Mouse (Mus musculus) MEL (cell line): Measurements from ENCODE around the gene Ankfn1. TPM values are rescaled to one million over a fixed set of nuclear protein-coding genes. Genes with fewer than 3 reads are reported as not detected.

Experiments used
- DNase-seq: peaks from one replicate; pipeline ENCODE4 v3.0.0; 2011; ENCODE audit warnings: low read depth, low spot score
- H3K27ac ChIP-seq: 2 replicates; pipeline ENCODE4 v1.5.1; 2012; ENCODE audit warnings: low read depth, mild to moderate bottlenecking, control low read depth, low read length, moderate library complexity; ENCODE audit not compliant: control insufficient read depth
- H3K27me3 ChIP-seq, 2 experiments: fragments of 150-350 bp in 1 of 2; sonication (generic) in 1 of 2; 2 replicates each; pipeline ENCODE4 v1.6.1; 2012; ENCODE audit warnings: low read length in 2 of 2, mild to moderate bottlenecking in 2 of 2, improper control_type of control experiment in 1 of 2, moderate library complexity in 1 of 2; ENCODE audit not compliant: insufficient read depth in 2 of 2, control insufficient read depth in 1 of 2
- H3K36me3 ChIP-seq, 2 experiments: 2 replicates each; pipeline ENCODE4 v1.6.1; 2012 to 2014; ENCODE audit warnings: low read length in 2 of 2, improper control_type of control experiment in 1 of 2, inconsistent platforms in 1 of 2, mild to moderate bottlenecking in 1 of 2; ENCODE audit not compliant: insufficient read depth in 2 of 2, control insufficient read depth in 1 of 2
- H3K4me1 ChIP-seq, 2 experiments: fragments of 150-350 bp in 1 of 2; sonication (generic) in 1 of 2; 2 replicates each; pipeline ENCODE4 v1.6.1; 2012; ENCODE audit warnings: low read length in 2 of 2, improper control_type of control experiment in 1 of 2, mild to moderate bottlenecking in 1 of 2; ENCODE audit not compliant: insufficient read depth in 2 of 2, control insufficient read depth in 1 of 2
- H3K4me3 ChIP-seq, 2 experiments: fragments of 150-350 bp in 1 of 2; sonication (generic) in 1 of 2; 2 replicates each; pipeline ENCODE4 v1.5.1; 2012; ENCODE audit warnings: low read depth in 2 of 2, low read length in 2 of 2, mild to moderate bottlenecking in 2 of 2, moderate library complexity in 2 of 2, control low read depth in 1 of 2, improper control_type of control experiment in 1 of 2; ENCODE audit not compliant: control insufficient read depth in 1 of 2, insufficient read depth in 1 of 2
- H3K79me2 ChIP-seq: 2 replicates; pipeline ENCODE4 v1.6.1; 2012; ENCODE audit warnings: mild to moderate bottlenecking, low read length, moderate library complexity; ENCODE audit not compliant: control insufficient read depth, poor library complexity, insufficient read depth
- H3K9ac ChIP-seq: 2 replicates; pipeline ENCODE4 v1.6.1; 2012; ENCODE audit warnings: low read depth, mild to moderate bottlenecking, control low read depth, low read length, moderate library complexity; ENCODE audit not compliant: control insufficient read depth, poor library complexity, severe bottlenecking
- H3K9me3 ChIP-seq: fragments of 150-350 bp; sonication (generic); replicated peaks from 2 replicates; pipeline ENCODE4 v1.6.1; 2012; ENCODE audit warnings: mild to moderate bottlenecking, low read length, improper control_type of control experiment, moderate library complexity; ENCODE audit not compliant: insufficient read depth
- BHLHE40 ChIP-seq: IDR thresholded peaks from 2 replicates; pipeline ENCODE4 v1.6.1; 2012; ENCODE audit warnings: low read depth, mild to moderate bottlenecking, inconsistent platforms, low read length, improper control_type of control experiment, borderline replicate concordance
- E2F4 ChIP-seq: IDR thresholded peaks from 2 replicates; pipeline ENCODE4 v1.6.1; 2011; ENCODE audit warnings: low read depth, low read length, improper control_type of control experiment, borderline replicate concordance
- ELF1 ChIP-seq: IDR thresholded peaks from 2 replicates; pipeline ENCODE4 v1.6.1; 2014; ENCODE audit warnings: low read depth, mild to moderate bottlenecking, inconsistent platforms, low read length, improper control_type of control experiment, moderate library complexity
- ETS1 ChIP-seq: IDR thresholded peaks from 2 replicates; pipeline ENCODE4 v1.6.1; 2012; ENCODE audit warnings: low read depth, mild to moderate bottlenecking, inconsistent platforms, low read length, improper control_type of control experiment, moderate library complexity
- GATA1 ChIP-seq: IDR thresholded peaks from 2 replicates; pipeline ENCODE4 v1.6.1; 2011; ENCODE audit warnings: low read depth, low read length, improper control_type of control experiment
- KAT2A ChIP-seq: conservative IDR thresholded peaks from 2 replicates; pipeline ENCODE4 v1.6.1; 2012; ENCODE audit warnings: low read depth, low read length, improper control_type of control experiment, inconsistent platforms
- MAZ ChIP-seq: IDR thresholded peaks from 2 replicates; pipeline ENCODE4 v1.6.1; 2012; ENCODE audit warnings: low read depth, mild to moderate bottlenecking, inconsistent platforms, low read length, improper control_type of control experiment
- MEF2A ChIP-seq: IDR thresholded peaks from 2 replicates; pipeline ENCODE4 v1.6.1; 2014; ENCODE audit warnings: low read depth, mild to moderate bottlenecking, inconsistent platforms, low read length, improper control_type of control experiment; ENCODE audit not compliant: poor library complexity, insufficient replicate concordance, severe bottlenecking; ENCODE audit errors: extremely low read depth
- MXI1 ChIP-seq: IDR thresholded peaks from 2 replicates; pipeline ENCODE4 v1.6.1; 2011; ENCODE audit warnings: mild to moderate bottlenecking, low read depth, low read length, improper control_type of control experiment
- MYB ChIP-seq: IDR thresholded peaks from 2 replicates; pipeline ENCODE4 v1.6.1; 2011; ENCODE audit warnings: mild to moderate bottlenecking, low read depth, low read length, improper control_type of control experiment
- MYC ChIP-seq: IDR thresholded peaks from 2 replicates; pipeline ENCODE4 v1.6.1; 2011; ENCODE audit warnings: low read depth, mild to moderate bottlenecking, low read length, improper control_type of control experiment, moderate library complexity
- NRF1 ChIP-seq: IDR thresholded peaks from 2 replicates; pipeline ENCODE4 v1.6.1; 2014; ENCODE audit warnings: low read depth, mild to moderate bottlenecking, inconsistent platforms, low read length, improper control_type of control experiment, moderate library complexity; ENCODE audit not compliant: poor library complexity, insufficient read depth, severe bottlenecking
- POLR2AphosphoS2 ChIP-seq: IDR thresholded peaks from 2 replicates; pipeline ENCODE4 v1.6.1; 2011; ENCODE audit warnings: low read length, improper control_type of control experiment
- POLR2AphosphoS5 ChIP-seq: IDR thresholded peaks from 2 replicates; pipeline ENCODE4 v1.6.1; 2012; ENCODE audit warnings: low read depth, borderline replicate concordance, mild to moderate bottlenecking, inconsistent platforms, low read length, moderate library complexity, mixed read lengths
- RAD21 ChIP-seq: IDR thresholded peaks from 2 replicates; pipeline ENCODE4 v1.6.1; 2011; ENCODE audit warnings: mild to moderate bottlenecking, low read depth, low read length, improper control_type of control experiment
- RCOR1 ChIP-seq: IDR thresholded peaks from 2 replicates; pipeline ENCODE4 v1.6.1; 2012; ENCODE audit warnings: low read depth, mild to moderate bottlenecking, inconsistent platforms, low read length, improper control_type of control experiment
- SMC3 ChIP-seq: IDR thresholded peaks from 2 replicates; pipeline ENCODE4 v1.6.1; 2011; ENCODE audit warnings: low read depth, low read length, improper control_type of control experiment
- TCF12 ChIP-seq: IDR thresholded peaks from 2 replicates; pipeline ENCODE4 v1.6.1; 2014; ENCODE audit warnings: low read depth, mild to moderate bottlenecking, inconsistent platforms, low read length, improper control_type of control experiment, moderate library complexity
- USF1 ChIP-seq: IDR thresholded peaks from 2 replicates; pipeline ENCODE4 v1.6.1; 2014; ENCODE audit warnings: low read depth, mild to moderate bottlenecking, inconsistent platforms, low read length, improper control_type of control experiment, moderate library complexity
- USF2 ChIP-seq, 2 experiments: IDR thresholded peaks; 2 replicates each; pipeline ENCODE4 v1.6.1; 2011 to 2012; ENCODE audit warnings: improper control_type of control experiment in 2 of 2, low read length in 2 of 2, borderline replicate concordance in 1 of 2, inconsistent platforms in 1 of 2, low read depth in 1 of 2, mild to moderate bottlenecking in 1 of 2; ENCODE audit not compliant: insufficient read depth in 1 of 2
- ZMIZ1 ChIP-seq: IDR thresholded peaks from 2 replicates; pipeline ENCODE4 v1.6.1; 2012; ENCODE audit warnings: low read depth, mild to moderate bottlenecking, inconsistent platforms, low read length, improper control_type of control experiment, moderate library complexity
- ZNF384 ChIP-seq: IDR thresholded peaks from 2 replicates; pipeline ENCODE4 v1.6.1; 2012; ENCODE audit warnings: low read depth, mild to moderate bottlenecking, inconsistent platforms, low read length, improper control_type of control experiment
- polyA plus RNA-seq, 2 experiments: library from polyadenylated mRNA; stranded (reverse) in 1 of 2; unstranded in 1 of 2; fragments of >175 nt in 1 of 2; fragments of >200 nt in 1 of 2; gene quantifications; 2 replicates each; pipeline versions ENCODE4 v1.2.1 to v1.2.4; 2012; ENCODE audit warnings: low replicate concordance in 2 of 2, low read depth in 1 of 2; ENCODE audit not compliant: insufficient read length in 2 of 2, insufficient read depth in 1 of 2, missing spikeins in 1 of 2
- total RNA-seq: library from RNA; depleted of rRNA; stranded (reverse); fragments of 300-350 nt; gene quantifications from 2 replicates; pipeline ENCODE4 v1.2.3, GENCODE M21; 2012

Ankfn1 gene
- total and polyA plus RNA-seq, 3 experiments, result not detected

DNA sequence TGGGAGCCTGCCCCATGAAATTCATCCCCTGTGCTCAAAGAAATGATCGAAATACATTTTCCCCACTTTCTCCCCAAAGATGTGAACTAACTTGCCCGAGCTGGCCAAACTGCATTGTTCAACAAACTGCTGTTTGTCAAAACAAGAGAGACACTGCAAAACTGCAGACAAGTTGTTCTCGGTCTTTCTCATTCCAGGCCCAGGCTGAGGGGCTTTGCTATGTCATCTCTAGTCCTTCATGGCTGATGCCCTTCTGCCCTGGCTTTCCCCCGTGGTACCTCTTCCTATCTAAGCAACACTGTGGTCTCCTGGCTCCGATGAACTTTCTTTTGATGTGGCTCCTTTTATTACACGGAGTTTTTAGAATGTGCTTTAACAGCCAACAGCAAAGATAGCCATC lies 296.4 kb downstream of the Ankfn1 start (continued):
- TF ChIP-seq GATA1, result no peak

GRCm38 (mm10) chr11:89476927-89477326 lies 300.5 kb downstream of the Ankfn1 start:
- no peaks in the 10 kb centered on the region for H3K4me1 ChIP-seq
- H3K79me2 ChIP-seq, result no peaks in the 10 kb centered on the region
- H3K9ac ChIP-seq, result no peak overlapping the region
- H3K27ac ChIP-seq, result no peak overlapping the region
- no peaks in the 10 kb centered on the region for H3K9me3 ChIP-seq
- no peaks in the 10 kb centered on the region for H3K27me3 ChIP-seq
- TF ChIP-seq BHLHE40 (no peak), SMC3 (no peak), USF1 (no peak), RCOR1 (no peak), ELF1 (no peak), MXI1 (no peak), ZMIZ1 (no peak)
- no peak for DNase-seq
- H3K4me3 ChIP-seq, result no peak overlapping the region
- H3K36me3 ChIP-seq, result no peaks in the 10 kb centered on the region

DNA sequence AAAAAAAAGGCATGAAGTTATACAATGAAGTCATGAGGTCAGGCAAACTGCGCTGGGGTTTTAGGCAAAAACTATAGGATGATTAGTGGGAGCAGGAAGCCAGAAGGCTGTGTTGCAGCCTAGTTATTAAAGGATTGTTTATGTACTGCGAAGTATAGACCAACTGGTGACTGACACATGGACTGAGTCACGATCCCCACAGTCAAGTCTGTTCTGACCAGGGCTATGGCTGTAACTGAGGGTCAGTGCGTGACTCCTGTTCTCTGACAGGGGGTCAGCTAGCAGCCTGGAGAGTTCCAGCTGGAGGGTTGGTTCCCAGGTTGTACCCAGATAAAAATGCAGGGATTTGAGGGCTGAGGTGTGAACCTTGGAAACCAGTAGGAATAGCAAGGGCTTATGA lies 301.4 kb downstream of the Ankfn1 start:
- H3K27me3 ChIP-seq, result no peaks in the 10 kb centered on the region
- H3K9me3 ChIP-seq, result no peaks in the 10 kb centered on the region
- no peaks in the 10 kb centered on the region for H3K79me2 ChIP-seq
- no peak overlapping the region for H3K27ac ChIP-seq
- H3K9ac ChIP-seq, result no peak overlapping the region
- no peak overlapping the region for H3K4me3 ChIP-seq
- no peaks in the 10 kb centered on the region for H3K36me3 ChIP-seq
- no peak for TF ChIP-seq TCF12
- no peak for TF ChIP-seq MYB
- no peak for TF ChIP-seq POLR2AphosphoS5
- TF ChIP-seq NRF1, result no peak
- TF ChIP-seq ZNF384, result no peak
- TF ChIP-seq ETS1, result no peak
- TF ChIP-seq USF2 (IDR thresholded peaks at IDR 0.05; ENCODE audit: borderline replicate concordance in 1 of 2, insufficient read depth in 1 of 2, low read depth in 1 of 2, low read length in 2 of 2), result no peak
- TF ChIP-seq MXI1, result no peak
- TF ChIP-seq E2F4, result no peak
- TF ChIP-seq MYC, result no peak
- TF ChIP-seq SMC3, result no peak
- no peak for TF ChIP-seq RAD21
- TF ChIP-seq GATA1, result no peak
- no peak for TF ChIP-seq KAT2A
- TF ChIP-seq RCOR1, result no peak
- no peak for TF ChIP-seq POLR2AphosphoS2
- no peak for TF ChIP-seq MAZ
- no peak for TF ChIP-seq MEF2A
- H3K4me1 ChIP-seq, result no peaks in the 10 kb centered on the region
- no peak for DNase-seq
